Mouse (Mus musculus) small intestine, adult 2 months (tissue): ENCODE data around the gene Iqschfp.

Experiments
- CTCF ChIP-seq: fragments of 200-500 bp; IDR thresholded peaks from 2 replicates; pipeline ENCODE4 v1.5.1; 2012; ENCODE audit warnings: low read depth, mild to moderate bottlenecking, control low read depth, inconsistent platforms, low read length, moderate library complexity, mixed read lengths; ENCODE audit not compliant: insufficient replicate concordance, insufficient read length; ENCODE audit errors: extremely low read depth
- POLR2A ChIP-seq: fragments of 200-500 bp; IDR thresholded peaks from 2 replicates; pipeline ENCODE4 v1.6.1; 2012; ENCODE audit warnings: low read depth, mild to moderate bottlenecking, control low read depth, inconsistent platforms, low read length, moderate library complexity

GRCm38 (mm10) chr3:68434435-68434834 is 542.4 kb downstream of the Iqschfp start:
- no peak for TF ChIP-seq CTCF
- TF ChIP-seq POLR2A, result no peak
